Mouse (Mus musculus) cerebellum, adult 2 months (tissue): ENCODE results near the gene Mob2. TPM values are rescaled to one million over a fixed set of nuclear protein-coding genes. Genes with fewer than 3 reads are reported as not detected.
A peak's percentile ranks its signal among the peaks of the same experiment; 100 is the strongest.

Experiments used
- DNase-seq, 2 experiments: peaks; one replicate each; pipeline ENCODE4 v3.0.0; 2021
- H3K27ac ChIP-seq: fragments of 200-500 bp; 2 replicates; pipeline ENCODE4 v1.5.1; 2012; ENCODE audit warnings: low read length, control low read depth, inconsistent platforms; ENCODE audit not compliant: insufficient read depth
- H3K27me3 ChIP-seq: fragments of 200-500 bp; 2 replicates; pipeline ENCODE4 v1.6.1; 2012; ENCODE audit warnings: inconsistent platforms, mild to moderate bottlenecking, low read length, moderate library complexity; ENCODE audit not compliant: control insufficient read depth, insufficient read depth
- H3K4me1 ChIP-seq: fragments of 200-500 bp; 2 replicates; pipeline ENCODE4 v1.6.1; 2011; ENCODE audit warnings: low read length; ENCODE audit not compliant: control insufficient read depth, insufficient read depth
- H3K4me3 ChIP-seq: fragments of 200-500 bp; replicated peaks from 2 replicates; pipeline ENCODE3; 2011; ENCODE audit warnings: mild to moderate bottlenecking, low read depth, low read length, control low read depth; ENCODE audit not compliant: insufficient read depth
- CTCF ChIP-seq: fragments of 200-500 bp; IDR thresholded peaks from 2 replicates; pipeline ENCODE4 v1.5.1; 2011; ENCODE audit warnings: low read depth, mild to moderate bottlenecking, control low read depth, low read length, moderate library complexity, borderline replicate concordance; ENCODE audit not compliant: insufficient read depth
- POLR2A ChIP-seq: fragments of 200-500 bp; IDR thresholded peaks from 2 replicates; pipeline ENCODE4 v1.6.1; 2011; ENCODE audit warnings: low read length, control low read depth, borderline replicate concordance; ENCODE audit not compliant: insufficient read depth
- WGBS: fragments of 180-500 bp; shearing (Covaris S2); methylation state at CpG from one replicate; pipeline ENCODE4 v1.1.7; 2018; 5-methylcytosine and 5-hydroxymethylcytosine counted together
- polyA plus RNA-seq: library from polyadenylated mRNA; depleted of rRNA; stranded (reverse); fragments of >200 nt; gene quantifications from 2 replicates; pipeline ENCODE4 v1.2.3, GENCODE M21; 2012

Mob2 gene
- polyA plus RNA-seq, 1 experiment = 73.4 TPM

DNA sequence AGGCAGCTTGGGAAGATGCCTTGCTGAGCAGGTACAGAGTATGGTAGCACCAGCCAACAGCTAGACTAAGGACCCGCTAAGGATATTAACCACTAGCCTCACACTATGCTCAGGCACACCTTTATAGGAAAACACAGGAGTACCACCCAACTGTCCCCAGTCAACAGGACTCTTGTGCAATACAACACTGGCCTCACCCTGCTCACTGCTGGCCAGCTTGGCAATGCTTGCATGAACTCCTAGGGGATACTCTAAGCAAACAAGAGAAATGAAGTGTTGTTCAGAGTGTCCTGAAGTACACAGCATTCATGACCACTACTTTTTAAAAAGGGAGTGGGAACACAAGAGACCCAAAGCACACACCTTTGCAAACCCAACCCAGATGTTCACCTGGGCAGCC lies 3.7 kb downstream of the Mob2 start:
- peaks cover 23% of the 10 kb centered on the region for H3K4me1 ChIP-seq
- no peak overlapping the region for H3K27ac ChIP-seq
- DNase-seq = no peak
- no peaks in the 10 kb centered on the region for H3K27me3 ChIP-seq
- no peak for TF ChIP-seq POLR2A
- no peak for TF ChIP-seq CTCF
- WGBS = 90% methylated on average over 1 of the region's 1 CpGs
- no peak overlapping the region for H3K4me3 ChIP-seq

DNA sequence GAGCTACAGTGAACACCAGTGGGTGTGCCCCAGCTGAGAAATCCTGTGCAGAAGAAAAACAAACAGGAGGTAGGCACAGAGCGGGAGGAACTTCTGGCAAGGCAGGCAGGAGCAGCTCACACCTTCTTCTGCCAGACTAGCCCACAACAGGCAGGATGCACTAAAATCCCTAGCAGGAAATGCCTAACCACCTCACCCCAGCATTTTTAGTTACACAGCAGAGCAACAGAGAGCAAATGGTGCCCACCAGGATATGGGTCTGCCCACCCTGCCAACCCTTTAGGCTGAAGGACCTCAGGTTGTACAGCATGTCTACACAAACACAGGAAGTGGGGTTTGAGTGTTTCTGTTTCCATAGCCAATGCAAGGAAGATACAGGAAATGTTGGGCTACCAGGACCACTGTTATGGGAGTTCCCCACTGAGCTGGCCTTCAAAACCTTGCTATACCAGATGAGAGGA lies 4.2 kb downstream of the Mob2 start:
- Histone ChIP-seq H3K27me3 (no peaks in the 10 kb centered on the region), H3K27ac (no peak overlapping the region), H3K4me1 (peaks cover 22% of the 10 kb centered on the region), H3K4me3 (no peak overlapping the region)
- TF ChIP-seq CTCF = no peak
- whole genome bisulfite sequencing = 40% methylated on average over 1 of the region's 1 CpGs
- DNase-seq = no peak

DNA sequence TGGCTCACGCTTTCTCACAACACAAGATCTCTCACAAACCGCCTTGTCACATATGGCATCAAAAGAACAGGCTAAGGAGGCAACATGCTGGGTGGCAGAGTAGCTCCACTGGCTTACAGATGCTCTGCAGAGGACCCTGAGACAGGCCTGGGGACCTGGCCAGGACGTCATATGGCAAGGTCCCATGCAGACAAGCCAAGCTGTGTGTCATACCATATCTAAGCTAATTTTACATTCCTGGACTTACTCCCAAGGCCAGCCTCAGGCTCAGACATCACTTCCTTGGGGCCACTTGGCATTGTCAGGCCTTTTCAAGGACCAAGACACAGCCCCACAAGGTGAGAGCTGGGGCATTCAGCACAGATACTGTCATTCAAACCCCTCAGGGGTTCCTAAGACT lies 5.4 kb downstream of the Mob2 start:
- Histone ChIP-seq H3K4me3 (no peak overlapping the region), H3K4me1 (peaks cover 19% of the 10 kb centered on the region), H3K27me3 (no peaks in the 10 kb centered on the region), H3K27ac (peak overlapping the region; percentile 23; the same call in 1 of the 2 replicates)
- TF ChIP-seq CTCF (no peak), POLR2A (no peak)
- 25% methylated on average over 3 of the region's 3 CpGs for WGBS
- no peak for DNase-seq

DNA sequence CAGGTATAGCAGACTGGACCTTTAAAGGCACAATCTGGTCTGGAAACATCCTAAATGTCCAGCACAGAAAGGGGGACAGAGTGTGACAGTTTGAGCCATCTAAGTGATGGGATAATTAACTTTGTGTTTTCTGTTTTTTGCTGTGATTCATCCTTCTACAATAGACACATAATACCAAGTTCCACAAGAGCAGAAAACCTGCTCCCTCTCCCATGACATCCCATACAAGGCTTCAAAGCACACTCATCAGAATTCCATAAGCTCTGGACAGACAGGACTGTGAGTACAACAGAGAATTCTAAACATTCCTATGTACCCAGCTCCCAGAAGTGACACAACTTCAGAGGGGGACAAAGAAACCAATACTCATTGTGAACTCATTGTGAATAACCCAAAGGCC lies 10.3 kb downstream of the Mob2 start:
- no peak for TF ChIP-seq POLR2A
- no peak for TF ChIP-seq CTCF

DNA sequence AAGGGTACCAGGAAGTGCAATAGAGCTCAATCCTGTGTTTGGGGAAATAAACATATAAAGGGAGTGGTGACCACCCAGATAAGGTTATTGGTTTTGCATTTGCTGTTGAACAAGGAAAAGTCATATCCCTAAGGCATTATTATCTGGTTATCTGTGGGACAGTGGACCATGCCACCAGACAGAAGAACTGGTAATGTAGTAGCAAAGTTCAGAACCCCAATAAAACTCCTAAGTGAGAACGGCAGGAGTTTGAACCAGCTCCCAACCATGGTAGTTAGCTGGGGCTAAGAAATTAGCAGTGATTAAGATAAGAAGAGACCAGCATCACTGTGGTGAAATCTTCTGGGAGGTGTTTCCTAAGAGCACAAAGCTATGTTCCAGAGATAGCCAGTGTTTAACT lies 14.9 kb downstream of the Mob2 start:
- 98% methylated on average over 1 of the region's 1 CpGs for WGBS
- TF ChIP-seq CTCF (no peak), POLR2A (no peak)
- Histone ChIP-seq H3K4me1 (peaks cover 2% of the 10 kb centered on the region; the same call in 1 of the 2 replicates), H3K4me3 (no peak overlapping the region), H3K27me3 (no peaks in the 10 kb centered on the region), H3K27ac (no peak overlapping the region)
- no peak for DNase-seq

More for the DNA sequence above, 10.3 kb downstream of the Mob2 start:
- Histone ChIP-seq H3K4me1 (peaks cover 3% of the 10 kb centered on the region), H3K4me3 (no peak overlapping the region), H3K27me3 (no peaks in the 10 kb centered on the region), H3K27ac (no peak overlapping the region)
- no peak for DNase-seq

DNA sequence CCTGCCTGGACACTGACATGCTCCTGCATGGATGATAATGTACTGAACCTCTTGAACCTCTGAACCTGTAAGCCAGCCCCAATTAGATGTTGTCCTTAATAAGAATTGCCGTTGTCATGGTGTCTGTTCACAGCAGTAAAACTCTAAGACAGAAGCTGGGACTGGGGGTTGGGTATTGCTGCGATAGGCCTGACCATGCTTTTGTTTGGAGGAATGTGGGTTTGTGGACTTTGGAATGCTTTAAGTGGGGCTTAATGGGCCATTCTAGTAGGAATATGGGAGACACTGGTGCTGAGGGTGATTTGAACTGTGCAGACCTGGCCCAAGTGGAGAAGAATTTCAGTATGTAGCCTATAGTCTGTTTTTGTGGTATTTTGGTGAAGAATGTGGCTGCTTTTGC lies 15.5 kb downstream of the Mob2 start:
- no peak for DNase-seq
- WGBS = 60% methylated on average over 2 of the region's 2 CpGs
- H3K4me1 ChIP-seq = peaks cover 2% of the 10 kb centered on the region; the same call in 1 of the 2 replicates
- H3K4me3 ChIP-seq = no peak overlapping the region
- no peak for TF ChIP-seq CTCF
- no peak for TF ChIP-seq POLR2A
- H3K27me3 ChIP-seq = no peaks in the 10 kb centered on the region
- H3K27ac ChIP-seq = no peak overlapping the region

DNA sequence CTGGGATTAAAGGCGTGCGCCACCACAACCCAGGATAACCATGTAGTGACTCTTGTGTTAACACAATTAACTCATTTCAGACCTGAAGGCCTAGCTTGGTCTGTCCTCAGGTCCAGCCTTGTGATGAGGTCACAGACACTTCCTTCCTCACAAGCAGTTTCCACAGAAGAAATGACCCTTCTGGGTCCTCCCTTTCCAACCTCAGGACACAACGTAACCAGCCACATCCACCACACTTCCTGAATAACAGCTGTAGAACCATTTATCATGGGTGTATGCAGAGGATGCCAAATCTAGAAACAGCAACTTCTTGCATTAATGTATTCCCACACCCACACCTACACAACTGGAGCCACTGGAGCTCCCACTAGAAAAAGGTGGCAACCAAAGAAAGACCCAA lies 20.1 kb downstream of the Mob2 start:
- H3K4me1 ChIP-seq = peaks cover 13% of the 10 kb centered on the region
- WGBS = 96% methylated on average over 3 of the region's 3 CpGs
- no peaks in the 10 kb centered on the region for H3K27me3 ChIP-seq
- TF ChIP-seq POLR2A (no peak), CTCF (no peak)
- no peak for DNase-seq
- H3K27ac ChIP-seq = no peak overlapping the region
- no peak overlapping the region for H3K4me3 ChIP-seq

DNA sequence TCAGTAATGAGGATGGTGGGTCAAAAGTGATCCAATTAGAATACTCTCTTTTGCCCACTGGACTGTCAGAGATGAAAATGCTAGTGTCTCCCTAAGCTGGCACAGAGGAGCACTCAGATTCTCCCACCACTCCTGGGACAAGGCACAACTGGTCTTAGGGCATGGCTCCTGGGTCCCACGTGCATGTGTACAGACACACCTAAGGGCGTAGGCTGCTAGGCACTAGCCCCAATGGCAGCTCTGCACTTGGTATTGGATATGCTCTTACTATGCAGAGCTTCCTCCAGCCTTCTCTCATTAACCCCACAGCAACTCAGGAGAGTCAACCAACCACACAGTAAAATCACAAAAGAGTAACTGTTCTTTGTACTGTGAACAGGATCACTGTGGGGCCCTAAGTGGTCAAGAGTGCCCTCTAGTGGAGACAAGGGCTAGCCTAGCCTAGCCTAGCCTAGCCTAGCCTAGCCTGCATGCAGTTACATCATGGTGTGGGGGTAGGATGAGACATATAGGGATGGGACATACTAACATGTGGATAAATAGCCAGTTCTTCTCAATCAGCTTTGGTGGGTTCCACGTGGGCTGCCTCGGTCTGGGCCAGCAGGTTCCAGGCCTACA lies 23.2 kb downstream of the Mob2 start:
- WGBS = 80% methylated on average over 4 of the region's 4 CpGs
- Histone ChIP-seq H3K4me3 (no peak overlapping the region), H3K27ac (no peak overlapping the region), H3K27me3 (no peaks in the 10 kb centered on the region), H3K4me1 (peaks cover 35% of the 10 kb centered on the region)
- peak; percentile 65 to 74 for DNase-seq
- TF ChIP-seq POLR2A (no peak), CTCF (peak; percentile 83)
